Mouse (Mus musculus) olfactory bulb, adult 2 months (tissue): ENCODE results near the gene Pdzrn3. TPM values are rescaled to one million over a fixed set of nuclear protein-coding genes. Genes with fewer than 3 reads are reported as not detected.

ENCODE experiments used
- H3K27ac ChIP-seq: fragments of 200-500 bp; 2 replicates; pipeline ENCODE4 v1.5.1; 2012; ENCODE audit warnings: low read depth, low read length; ENCODE audit not compliant: insufficient read depth
- H3K4me1 ChIP-seq: fragments of 200-500 bp; 2 replicates; pipeline ENCODE4 v1.6.1; 2012; ENCODE audit warnings: low read length; ENCODE audit not compliant: control insufficient read depth, insufficient read depth
- H3K4me3 ChIP-seq: fragments of 200-500 bp; 2 replicates; pipeline ENCODE4 v1.5.1; 2012; ENCODE audit warnings: mild to moderate bottlenecking, low read depth, low read length, moderate library complexity; ENCODE audit not compliant: insufficient read depth
- CTCF ChIP-seq: fragments of 200-500 bp; IDR thresholded peaks from 2 replicates; pipeline ENCODE4 v1.5.1; 2012; ENCODE audit warnings: low read depth, mild to moderate bottlenecking, low read length, moderate library complexity; ENCODE audit not compliant: insufficient read depth
- POLR2A ChIP-seq: fragments of 200-500 bp; IDR thresholded peaks from 2 replicates; pipeline ENCODE4 v1.6.1; 2012; ENCODE audit warnings: mild to moderate bottlenecking, low read depth, low read length, moderate library complexity; ENCODE audit not compliant: insufficient read depth
- WGBS: fragments of 180-500 bp; shearing (Covaris S2); methylation state at CpG from one replicate; pipeline ENCODE4 v1.1.7; 2018; 5-methylcytosine and 5-hydroxymethylcytosine counted together
- polyA plus RNA-seq: library from polyadenylated mRNA; stranded (reverse); fragments of >200 nt; gene quantifications from 2 replicates; pipeline ENCODE4 v1.2.4, GENCODE M21; 2012; ENCODE audit warnings: low replicate concordance; ENCODE audit not compliant: missing spikeins, insufficient read depth, insufficient read length

Gene Pdzrn3
- polyA plus RNA-seq, 1 experiment = not detected

DNA sequence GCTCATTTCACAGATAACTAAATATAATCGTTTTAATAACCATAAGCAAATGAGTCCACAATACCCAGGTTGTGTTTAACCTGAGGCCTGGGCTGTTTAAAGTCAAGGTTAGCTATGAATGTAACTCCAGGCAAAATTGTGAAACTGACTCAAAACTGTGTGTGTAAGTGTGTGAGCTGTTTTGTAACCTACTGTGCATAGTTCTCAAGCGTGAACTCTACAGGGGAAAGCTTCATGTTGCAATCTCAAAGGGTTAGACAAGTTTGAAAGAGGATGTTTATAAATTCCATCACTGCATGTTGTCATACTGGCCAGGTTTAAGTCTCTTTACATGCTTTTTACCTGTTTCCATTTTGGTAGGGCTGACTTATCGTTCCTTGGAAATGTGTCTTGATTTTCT is 158.7 kb downstream of the Pdzrn3 start:
- TF ChIP-seq POLR2A (no peak), CTCF (no peak)
- peaks cover 2% of the 10 kb centered on the region for H3K4me1 ChIP-seq
- H3K4me3 ChIP-seq = no peak overlapping the region
- H3K27ac ChIP-seq = no peak overlapping the region
- 90% methylated on average over 3 of the region's 3 CpGs for WGBS

DNA sequence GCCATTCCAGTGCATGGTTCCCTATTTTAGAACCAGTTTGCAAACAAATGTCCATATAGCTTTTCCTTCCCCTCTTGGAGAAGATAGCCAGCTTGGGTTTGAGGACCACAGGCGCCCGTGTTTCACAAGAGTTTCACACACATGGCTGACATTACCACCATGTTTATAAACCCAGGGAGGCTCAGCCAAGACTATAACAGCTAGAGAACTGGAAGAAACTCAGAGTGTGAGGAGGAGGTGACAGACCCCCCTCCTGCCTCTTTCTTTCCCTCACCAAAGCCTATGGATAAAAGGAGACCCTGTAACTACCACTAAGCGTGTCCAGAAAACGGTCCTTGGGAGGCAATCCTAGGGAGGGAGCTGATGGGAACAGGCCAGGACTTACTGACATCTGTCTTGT is 159.5 kb downstream of the Pdzrn3 start:
- Histone ChIP-seq H3K4me3 (no peak overlapping the region), H3K27ac (no peak overlapping the region), H3K4me1 (peaks cover 2% of the 10 kb centered on the region)
- 87% methylated on average over 4 of the region's 4 CpGs for WGBS
- TF ChIP-seq CTCF = no peak

DNA sequence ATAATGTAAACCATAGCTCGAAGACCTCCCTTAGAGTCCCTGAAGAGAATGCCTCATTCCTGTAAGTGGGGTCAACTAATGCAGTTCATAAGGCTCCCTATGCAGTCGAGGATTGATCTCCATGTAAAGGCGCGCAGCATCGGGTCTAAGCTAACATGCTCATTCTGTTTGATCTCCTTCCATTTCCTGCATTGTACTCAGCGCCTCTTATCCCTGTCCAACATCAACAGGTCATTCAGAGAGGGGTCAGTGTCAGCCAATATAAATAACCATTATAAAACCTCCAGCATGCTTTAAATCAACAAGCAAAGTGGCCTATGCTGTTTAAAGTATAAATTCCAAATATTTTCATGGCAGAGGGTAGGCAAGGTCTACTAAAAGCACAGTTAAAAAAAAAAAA is 159.9 kb downstream of the Pdzrn3 start:
- 82% methylated on average over 6 of the region's 6 CpGs for WGBS
- Histone ChIP-seq H3K27ac (no peak overlapping the region), H3K4me3 (no peak overlapping the region), H3K4me1 (peaks cover 2% of the 10 kb centered on the region)
- TF ChIP-seq CTCF (no peak), POLR2A (no peak)

DNA sequence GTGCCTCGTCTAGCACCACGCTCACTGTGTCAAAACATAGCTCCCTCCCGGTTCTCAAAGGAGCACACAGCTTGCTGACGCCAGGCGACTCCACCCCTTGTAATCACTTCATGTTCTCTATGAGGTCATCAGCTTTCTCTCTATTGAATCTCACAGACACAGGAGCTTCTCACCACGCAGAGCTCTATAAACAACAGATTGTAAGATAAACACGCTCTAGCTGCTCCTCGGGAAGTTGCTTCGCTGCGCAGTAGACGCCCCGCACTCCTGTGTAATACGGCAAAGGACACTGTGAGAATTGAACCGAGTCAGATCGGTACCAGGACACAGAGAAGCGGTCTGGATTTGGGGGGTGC is 162.3 kb downstream of the Pdzrn3 start:
- peaks cover 2% of the 10 kb centered on the region for H3K4me1 ChIP-seq
- no peak overlapping the region for H3K4me3 ChIP-seq
- TF ChIP-seq CTCF (no peak), POLR2A (no peak)
- 44% methylated on average over 16 of the region's 16 CpGs for WGBS
- no peak overlapping the region for H3K27ac ChIP-seq

DNA sequence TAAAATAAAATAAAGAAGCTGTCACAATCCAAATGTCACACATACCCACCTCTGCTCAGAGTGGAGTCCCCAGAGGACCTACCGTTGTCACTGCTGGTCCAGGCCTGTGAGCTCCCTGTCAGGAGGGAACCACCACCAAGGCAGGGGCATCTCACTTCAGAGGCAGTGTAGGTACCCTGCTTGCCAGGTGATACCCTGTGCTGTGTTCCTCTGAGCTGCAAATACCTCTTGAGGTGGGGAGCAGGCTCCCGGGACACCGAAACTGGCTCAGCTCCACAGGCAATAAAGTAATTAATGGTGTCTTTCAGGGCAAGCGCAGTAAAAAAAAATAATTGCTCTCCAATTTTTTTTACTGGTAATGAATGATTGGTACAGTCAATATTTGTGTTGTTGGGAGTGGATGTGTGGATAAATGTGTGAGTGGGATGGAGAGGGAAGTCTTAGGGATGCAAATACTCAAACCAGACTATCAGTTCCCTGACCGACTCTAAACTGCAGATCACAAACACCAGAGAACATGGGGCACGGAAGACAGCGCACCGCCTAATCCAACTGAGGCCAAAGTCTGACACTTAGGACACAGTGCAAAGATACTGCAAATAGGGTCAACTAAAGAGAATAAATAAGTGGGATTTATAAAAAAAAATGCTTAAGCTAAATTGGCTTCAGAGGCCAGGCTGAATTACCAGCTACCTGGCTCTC is 162.8 kb downstream of the Pdzrn3 start:
- Histone ChIP-seq H3K27ac (no peak overlapping the region), H3K4me1 (peaks cover 2% of the 10 kb centered on the region), H3K4me3 (no peak overlapping the region)
- TF ChIP-seq POLR2A (no peak), CTCF (no peak)
- WGBS = 88% methylated on average over 8 of the region's 8 CpGs

DNA sequence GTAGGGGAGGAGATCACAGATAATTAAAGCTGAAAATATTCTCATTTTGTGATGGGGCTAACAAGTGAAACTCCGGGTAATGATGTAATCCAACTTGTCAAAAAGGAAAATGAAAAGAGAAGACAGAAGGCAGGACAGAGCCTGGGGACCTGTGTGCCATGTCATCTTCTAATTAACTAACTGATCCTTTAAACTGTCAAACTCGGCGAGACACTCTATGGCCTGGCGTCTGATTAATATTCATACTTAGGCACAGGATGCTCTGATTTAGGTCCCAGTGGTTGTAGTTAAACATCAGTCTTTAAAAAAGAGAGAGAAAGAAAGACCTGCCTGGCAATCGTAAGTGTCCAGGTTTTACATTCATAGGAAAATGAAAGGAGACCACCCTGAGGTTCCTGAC is 164.6 kb downstream of the Pdzrn3 start:
- Histone ChIP-seq H3K4me1 (peaks cover 2% of the 10 kb centered on the region), H3K27ac (no peak overlapping the region), H3K4me3 (no peak overlapping the region)
- TF ChIP-seq CTCF = no peak
- 85% methylated on average over 5 of the region's 5 CpGs for WGBS

DNA sequence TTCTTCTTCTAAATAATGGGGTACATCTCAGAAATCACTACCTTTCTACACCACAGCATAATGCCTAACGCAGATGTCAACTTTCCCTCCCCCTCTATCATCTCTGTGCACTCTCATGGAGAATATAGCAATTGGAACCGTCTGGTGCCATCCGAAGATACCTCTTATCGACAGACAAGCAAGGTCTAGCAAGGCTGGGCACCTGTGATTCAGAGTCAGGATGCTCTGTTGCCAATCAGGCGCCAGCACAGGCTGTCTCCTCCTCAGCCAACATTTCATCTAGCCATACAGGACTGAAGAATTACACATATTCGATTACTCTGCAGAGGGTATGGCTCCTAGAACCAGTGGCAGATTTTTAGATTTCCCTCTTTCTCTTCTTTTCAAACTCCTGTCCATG is 165.6 kb downstream of the Pdzrn3 start:
- peaks cover 2% of the 10 kb centered on the region for H3K4me1 ChIP-seq
- H3K27ac ChIP-seq = no peak overlapping the region
- TF ChIP-seq POLR2A (no peak), CTCF (no peak)
- no peak overlapping the region for H3K4me3 ChIP-seq
- 66% methylated on average over 6 of the region's 6 CpGs for WGBS

DNA sequence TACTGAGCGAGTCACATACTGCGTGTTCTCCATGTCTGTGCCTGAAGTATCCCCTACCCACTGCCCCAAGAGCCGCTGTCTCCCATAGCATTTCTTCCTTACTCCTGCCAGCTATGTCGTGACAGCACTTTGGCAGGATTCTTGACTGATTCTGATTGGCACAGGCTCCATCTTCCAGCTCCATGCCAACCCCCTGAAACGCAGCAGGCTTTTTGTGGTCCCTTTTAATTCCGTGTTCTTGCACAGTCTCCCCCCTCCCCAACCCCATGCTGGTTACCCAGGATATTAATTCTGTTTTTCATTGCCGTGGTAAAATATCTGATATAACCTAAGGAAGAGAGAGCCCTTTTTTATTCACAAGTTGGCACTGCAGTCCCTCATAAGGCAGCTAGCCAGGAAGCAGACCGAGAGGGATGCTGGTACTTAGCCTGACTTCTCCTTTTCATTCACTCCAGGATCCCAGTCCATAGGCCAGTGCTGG is 166.3 kb downstream of the Pdzrn3 start:
- H3K27ac ChIP-seq = no peak overlapping the region
- H3K4me3 ChIP-seq = no peak overlapping the region
- TF ChIP-seq POLR2A (no peak), CTCF (no peak)
- 46% methylated on average over 8 of the region's 8 CpGs for WGBS
- H3K4me1 ChIP-seq = peaks cover 2% of the 10 kb centered on the region

DNA sequence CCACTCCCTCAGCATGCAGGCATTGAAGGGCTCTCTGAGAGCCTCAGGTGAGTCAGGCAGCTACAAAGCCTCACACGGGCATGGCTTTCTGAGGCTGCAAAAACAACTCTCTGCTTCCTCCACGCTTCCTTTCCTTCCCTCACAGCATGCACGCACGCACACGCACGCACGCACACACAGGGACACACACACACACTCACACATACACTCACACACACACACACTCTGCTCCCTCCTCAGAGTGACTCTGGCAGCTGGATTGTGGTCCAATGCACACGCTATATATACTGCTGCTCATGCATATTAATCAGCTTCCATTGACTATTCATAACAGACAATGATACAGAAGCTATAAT is 178.8 kb downstream of the Pdzrn3 start:
- Histone ChIP-seq H3K27ac (no peak overlapping the region), H3K4me1 (peaks cover 9% of the 10 kb centered on the region), H3K4me3 (peak overlapping the region; percentile 40)
- WGBS = 4% methylated on average over 8 of the region's 8 CpGs
- TF ChIP-seq POLR2A = no peak
- TF ChIP-seq CTCF = no peak
